Mouse (Mus musculus): ENCODE data around the gene Scd3.

DNA sequence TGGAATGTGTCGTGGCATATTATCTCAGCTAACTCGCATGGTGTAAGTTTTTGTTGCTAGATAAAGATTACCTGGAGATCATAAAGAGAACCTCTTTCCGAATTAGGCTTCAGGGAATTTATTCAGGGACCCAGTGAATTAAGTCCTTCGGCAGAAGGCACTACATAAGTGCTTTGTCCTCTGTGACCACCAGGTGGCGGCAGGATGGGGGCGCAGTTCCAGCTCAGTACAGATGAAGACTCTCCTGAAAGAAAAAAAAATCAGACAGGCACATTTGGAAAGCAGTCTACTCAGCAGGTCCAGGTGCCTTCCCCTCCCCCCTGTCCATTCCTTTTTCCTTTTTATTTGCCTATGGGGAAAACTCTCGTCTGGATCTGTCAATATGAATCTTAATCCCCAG is 7.9 kb upstream of the Scd3 start:
- peak; percentile 78 for TF ChIP-seq CTCF (IDR thresholded peaks at IDR 0.05; ENCODE audit: extremely low read depth, insufficient read length, insufficient replicate concordance, low read depth, low read length)
- TF ChIP-seq POLR2A (IDR thresholded peaks at IDR 0.05; ENCODE audit: low read depth, low read length), result no peak
